Mouse (Mus musculus): ENCODE data around the gene Bcl2.

GRCm38 (mm10) chr1:106541851-106542250 is 172.2 kb downstream of the Bcl2 start:
- TF ChIP-seq MAFK (IDR thresholded peaks at IDR 0.05; ENCODE audit: insufficient read depth, low read depth, low read length) (no peak), HCFC1 (IDR thresholded peaks at IDR 0.05; ENCODE audit: borderline replicate concordance, insufficient read depth, low read length) (no peak)
